Mouse (Mus musculus): ENCODE measurements around the gene Gm45234. TPM values are rescaled to one million over a fixed set of nuclear protein-coding genes. Genes with fewer than 3 reads are reported as not detected.

Gm45234 gene
- polyA plus RNA-seq, 1 experiment from 2014 or later = not detected

GRCm38 (mm10) chr6:124708289-124708889 is 47.4 kb downstream of the Gm45234 start:
- H3K27me3 ChIP-seq (ENCODE audit: control insufficient read depth, insufficient read depth, low read length) = no peaks in the 10 kb centered on the region
- no peak overlapping the region for H3K4me2 ChIP-seq (ENCODE audit: low read depth, low read length)
- no peak overlapping the region for H3K27ac ChIP-seq (ENCODE audit: low read length)
- no peak for ATAC-seq (replicated peaks; ENCODE audit: extremely low read depth, insufficient read depth, low FRiP score)
- no peak overlapping the region for H3K4me3 ChIP-seq (ENCODE audit: low read length)
- peaks cover 25% of the 10 kb centered on the region for H3K36me3 ChIP-seq (ENCODE audit: control insufficient read depth, insufficient read depth)
- 91% methylated on average over 10 of the region's 10 CpGs for WGBS
- H3K9me3 ChIP-seq (replicated peaks; ENCODE audit: control insufficient read depth, low read length) = no peaks in the 10 kb centered on the region
- no peak overlapping the region for H3K9ac ChIP-seq (ENCODE audit: low read length)
- H3K4me1 ChIP-seq (ENCODE audit: control insufficient read depth, insufficient read depth, low read length) = peaks cover 20% of the 10 kb centered on the region

GRCm38 (mm10) chr6:124706061-124706627 is 49.7 kb downstream of the Gm45234 start:
- Histone ChIP-seq H3K4me2 (ENCODE audit: low read depth, low read length) (no peak overlapping the region), H3K36me3 (ENCODE audit: control insufficient read depth, insufficient read depth) (peaks cover 35% of the 10 kb centered on the region), H3K4me3 (ENCODE audit: low read length) (no peak overlapping the region), H3K27me3 (ENCODE audit: control insufficient read depth, insufficient read depth, low read length) (no peaks in the 10 kb centered on the region), H3K9me3 (replicated peaks; ENCODE audit: control insufficient read depth, low read length) (no peaks in the 10 kb centered on the region), H3K9ac (ENCODE audit: low read length) (no peak overlapping the region), H3K4me1 (ENCODE audit: control insufficient read depth, insufficient read depth, low read length) (peaks cover 14% of the 10 kb centered on the region), H3K27ac (ENCODE audit: low read length) (no peak overlapping the region)
- no peak for ATAC-seq (replicated peaks; ENCODE audit: extremely low read depth, insufficient read depth, low FRiP score)
- 68% methylated on average over 5 of the region's 5 CpGs for WGBS

- Histone ChIP-seq H3K4me3 (ENCODE audit: low read length) (no peak overlapping the region), H3K27me3 (ENCODE audit: control insufficient read depth, insufficient read depth, low read length) (no peaks in the 10 kb centered on the region), H3K36me3 (ENCODE audit: control insufficient read depth, insufficient read depth) (peaks cover 35% of the 10 kb centered on the region), H3K27ac (ENCODE audit: low read length) (no peak overlapping the region), H3K9ac (ENCODE audit: low read length) (no peak overlapping the region), H3K4me1 (ENCODE audit: control insufficient read depth, insufficient read depth, low read length) (peaks cover 9% of the 10 kb centered on the region), H3K9me3 (replicated peaks; ENCODE audit: control insufficient read depth, low read length) (no peaks in the 10 kb centered on the region), H3K4me2 (ENCODE audit: low read depth, low read length) (no peak overlapping the region)
- no peak for ATAC-seq (replicated peaks; ENCODE audit: extremely low read depth, insufficient read depth, low FRiP score)
- 91% methylated on average over 2 of the region's 2 CpGs for WGBS
Measured at GRCm38 (mm10) chr6:124704417-124704816, 51.4 kb downstream of the Gm45234 start.

GRCm38 (mm10) chr6:124703789-124704188 is 52.0 kb downstream of the Gm45234 start:
- no peak overlapping the region for H3K4me3 ChIP-seq (ENCODE audit: low read length)
- no peak overlapping the region for H3K9ac ChIP-seq (ENCODE audit: low read length)
- no peak overlapping the region for H3K27ac ChIP-seq (ENCODE audit: low read length)
- H3K36me3 ChIP-seq (ENCODE audit: control insufficient read depth, insufficient read depth) = peaks cover 35% of the 10 kb centered on the region
- no peaks in the 10 kb centered on the region for H3K9me3 ChIP-seq (replicated peaks; ENCODE audit: control insufficient read depth, low read length)
- H3K27me3 ChIP-seq (ENCODE audit: control insufficient read depth, insufficient read depth, low read length) = no peaks in the 10 kb centered on the region
- WGBS = 62% methylated on average over 7 of the region's 7 CpGs
- no peak for ATAC-seq (replicated peaks; ENCODE audit: extremely low read depth, insufficient read depth, low FRiP score)
- H3K4me2 ChIP-seq (ENCODE audit: low read depth, low read length) = no peak overlapping the region
- H3K4me1 ChIP-seq (ENCODE audit: control insufficient read depth, insufficient read depth, low read length) = peaks cover 9% of the 10 kb centered on the region

GRCm38 (mm10) chr6:124702784-124703103 is 53.1 kb downstream of the Gm45234 start:
- Histone ChIP-seq H3K4me1 (ENCODE audit: control insufficient read depth, insufficient read depth, low read length) (peaks cover 9% of the 10 kb centered on the region), H3K9me3 (replicated peaks; ENCODE audit: control insufficient read depth, low read length) (no peaks in the 10 kb centered on the region), H3K4me2 (ENCODE audit: low read depth, low read length) (no peak overlapping the region), H3K27ac (ENCODE audit: low read length) (no peak overlapping the region), H3K4me3 (ENCODE audit: low read length) (no peak overlapping the region), H3K36me3 (ENCODE audit: control insufficient read depth, insufficient read depth) (peaks cover 31% of the 10 kb centered on the region), H3K9ac (ENCODE audit: low read length) (no peak overlapping the region), H3K27me3 (ENCODE audit: control insufficient read depth, insufficient read depth, low read length) (no peaks in the 10 kb centered on the region)
- peak; percentile 68 for ATAC-seq (replicated peaks; ENCODE audit: extremely low read depth, insufficient read depth, low FRiP score)
- 50% methylated on average over 3 of the region's 3 CpGs for WGBS

- Histone ChIP-seq H3K9ac (ENCODE audit: low read length) (no peak overlapping the region), H3K27me3 (ENCODE audit: control insufficient read depth, insufficient read depth, low read length) (no peaks in the 10 kb centered on the region), H3K4me3 (ENCODE audit: low read length) (no peak overlapping the region), H3K9me3 (replicated peaks; ENCODE audit: control insufficient read depth, low read length) (no peaks in the 10 kb centered on the region), H3K4me2 (ENCODE audit: low read depth, low read length) (no peak overlapping the region), H3K4me1 (ENCODE audit: control insufficient read depth, insufficient read depth, low read length) (peaks cover 9% of the 10 kb centered on the region), H3K27ac (ENCODE audit: low read length) (no peak overlapping the region), H3K36me3 (ENCODE audit: control insufficient read depth, insufficient read depth) (peaks cover 31% of the 10 kb centered on the region)
- no peak for ATAC-seq (replicated peaks; ENCODE audit: extremely low read depth, insufficient read depth, low FRiP score)
- 90% methylated on average over 17 of the region's 17 CpGs for WGBS
Measured at GRCm38 (mm10) chr6:124702102-124702783, 53.6 kb downstream of the Gm45234 start.

- Histone ChIP-seq H3K27me3 (ENCODE audit: control insufficient read depth, insufficient read depth, low read length) (no peaks in the 10 kb centered on the region), H3K4me2 (ENCODE audit: low read depth, low read length) (no peak overlapping the region), H3K4me3 (ENCODE audit: low read length) (no peak overlapping the region), H3K36me3 (ENCODE audit: control insufficient read depth, insufficient read depth) (peaks cover 31% of the 10 kb centered on the region), H3K9ac (ENCODE audit: low read length) (no peak overlapping the region), H3K9me3 (replicated peaks; ENCODE audit: control insufficient read depth, low read length) (no peaks in the 10 kb centered on the region), H3K4me1 (ENCODE audit: control insufficient read depth, insufficient read depth, low read length) (peaks cover 9% of the 10 kb centered on the region), H3K27ac (ENCODE audit: low read length) (no peak overlapping the region)
- WGBS = 73% methylated on average over 8 of the region's 8 CpGs
- ATAC-seq (replicated peaks; ENCODE audit: extremely low read depth, insufficient read depth, low FRiP score) = no peak
Measured at GRCm38 (mm10) chr6:124701338-124701737, 54.5 kb downstream of the Gm45234 start.

- WGBS = 76% methylated on average over 11 of the region's 11 CpGs
- peak overlapping the region; percentile 55 for H3K27ac ChIP-seq (ENCODE audit: low read length)
Measured at GRCm38 (mm10) chr6:124699962-124700610, 55.7 kb downstream of the Gm45234 start.

GRCm38 (mm10) chr6:124699366-124699765 is 56.5 kb downstream of the Gm45234 start:
- WGBS = 87% methylated on average over 4 of the region's 4 CpGs
- Histone ChIP-seq H3K4me2 (ENCODE audit: low read depth, low read length) (no peak overlapping the region), H3K4me1 (ENCODE audit: control insufficient read depth, insufficient read depth, low read length) (peaks cover 14% of the 10 kb centered on the region), H3K4me3 (ENCODE audit: low read length) (no peak overlapping the region), H3K27me3 (ENCODE audit: control insufficient read depth, insufficient read depth, low read length) (no peaks in the 10 kb centered on the region), H3K9ac (ENCODE audit: low read length) (no peak overlapping the region), H3K9me3 (replicated peaks; ENCODE audit: control insufficient read depth, low read length) (no peaks in the 10 kb centered on the region), H3K27ac (ENCODE audit: low read length) (no peak overlapping the region), H3K36me3 (ENCODE audit: control insufficient read depth, insufficient read depth) (peaks cover 18% of the 10 kb centered on the region)
- no peak for ATAC-seq (replicated peaks; ENCODE audit: extremely low read depth, insufficient read depth, low FRiP score)

More at GRCm38 (mm10) chr6:124699962-124700610, 55.7 kb downstream of the Gm45234 start:
- no peak overlapping the region; the same call in 1 of the 2 replicates for H3K9ac ChIP-seq (ENCODE audit: low read length)
- H3K36me3 ChIP-seq (ENCODE audit: control insufficient read depth, insufficient read depth) = peaks cover 26% of the 10 kb centered on the region
- peaks cover 9% of the 10 kb centered on the region for H3K4me1 ChIP-seq (ENCODE audit: control insufficient read depth, insufficient read depth, low read length)
- H3K4me3 ChIP-seq (ENCODE audit: low read length) = no peak overlapping the region
- H3K4me2 ChIP-seq (ENCODE audit: low read depth, low read length) = no peak overlapping the region
- H3K27me3 ChIP-seq (ENCODE audit: control insufficient read depth, insufficient read depth, low read length) = no peaks in the 10 kb centered on the region
- H3K9me3 ChIP-seq (replicated peaks; ENCODE audit: control insufficient read depth, low read length) = no peaks in the 10 kb centered on the region
- peak; percentile 23; the same call in 1 of the 2 replicates for ATAC-seq (replicated peaks; ENCODE audit: extremely low read depth, insufficient read depth, low FRiP score)

Data from heart, embryonic 16.5 days (tissue).